Mouse (Mus musculus): ENCODE results near the gene Rap1gap2. TPM values are rescaled to one million over a fixed set of nuclear protein-coding genes. Genes with fewer than 3 reads are reported as not detected.

The Rap1gap2 gene
- polyA plus RNA-seq, 1 experiment from 2014 or later = 4.3 TPM

DNA sequence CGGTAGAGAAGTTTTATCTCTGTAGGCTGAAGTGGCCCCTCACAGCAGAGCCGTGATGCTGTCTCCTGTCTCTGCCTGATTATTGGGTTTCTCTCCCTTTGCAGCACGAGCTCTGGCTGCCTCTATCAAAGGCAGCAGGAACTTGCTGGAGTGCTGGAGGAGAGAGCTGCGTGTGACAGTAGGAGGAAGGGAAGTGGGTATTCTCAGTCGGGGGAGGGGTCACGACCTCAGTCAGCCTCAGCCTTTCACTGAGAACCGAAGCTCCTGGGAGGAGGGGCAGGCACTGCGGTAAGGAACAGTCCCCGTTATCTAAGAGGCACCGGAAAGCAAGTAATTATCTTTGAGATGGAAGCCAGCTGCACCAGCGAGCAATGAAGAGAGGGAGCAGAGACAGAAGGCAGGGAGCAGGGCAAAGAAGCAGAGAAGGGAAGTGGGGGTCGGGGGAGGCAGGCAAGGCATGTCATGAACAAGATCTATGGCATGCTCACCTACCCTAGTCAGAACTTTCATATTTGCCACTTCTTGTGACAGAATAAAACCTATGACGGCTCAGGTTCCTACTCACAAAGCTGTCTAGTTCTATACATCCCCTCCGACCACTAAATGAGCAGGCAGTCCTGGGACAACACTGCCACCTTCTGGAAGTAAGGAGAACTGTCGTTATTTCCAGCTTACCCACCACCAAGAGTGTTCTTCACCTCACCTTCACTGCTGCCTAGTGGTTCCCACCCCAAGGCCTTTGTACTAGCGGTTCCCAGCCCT lies 63.6 kb downstream of the Rap1gap2 start:
- under 1% methylated on average over 16 of the region's 16 CpGs for WGBS
- H3K4me1 ChIP-seq (ENCODE audit: control insufficient read depth in 2 of 2, insufficient read depth in 2 of 2, low read length in 2 of 2) = peaks cover 9 to 18% of the 10 kb centered on the region in 2 experiments; a peak in 3 of 4 replicates
- ATAC-seq (ENCODE audit: insufficient number of reproducible peaks, insufficient read depth, low FRiP score, low read depth) = peak; percentile 63
- H3K4me3 ChIP-seq (ENCODE audit: control insufficient read depth in 1 of 2, insufficient read depth in 1 of 2, low read depth in 1 of 2, low read length in 2 of 2) = peak overlapping the region; percentile 22 to 33
- no peaks in the 10 kb centered on the region for H3K9me3 ChIP-seq (ENCODE audit: control insufficient read depth, low read length)
- H3K4me2 ChIP-seq (ENCODE audit: low read length) = peak overlapping the region; percentile 69
- H3K27me3 ChIP-seq (ENCODE audit: control insufficient read depth, insufficient read depth, low read length) = no peaks in the 10 kb centered on the region
- no peaks in the 10 kb centered on the region for H3K36me3 ChIP-seq (ENCODE audit: control insufficient read depth, insufficient read depth, low read length)
- H3K27ac ChIP-seq (replicated peaks in 1 of 2; ENCODE audit: control insufficient read depth in 1 of 2, insufficient read depth in 1 of 2, low read depth in 2 of 2, low read length in 2 of 2) = peak overlapping the region; percentile 6 to 42; a peak in 2 of 4 replicates
- peak overlapping the region; percentile 51 for H3K9ac ChIP-seq (ENCODE audit: low read length)

DNA sequence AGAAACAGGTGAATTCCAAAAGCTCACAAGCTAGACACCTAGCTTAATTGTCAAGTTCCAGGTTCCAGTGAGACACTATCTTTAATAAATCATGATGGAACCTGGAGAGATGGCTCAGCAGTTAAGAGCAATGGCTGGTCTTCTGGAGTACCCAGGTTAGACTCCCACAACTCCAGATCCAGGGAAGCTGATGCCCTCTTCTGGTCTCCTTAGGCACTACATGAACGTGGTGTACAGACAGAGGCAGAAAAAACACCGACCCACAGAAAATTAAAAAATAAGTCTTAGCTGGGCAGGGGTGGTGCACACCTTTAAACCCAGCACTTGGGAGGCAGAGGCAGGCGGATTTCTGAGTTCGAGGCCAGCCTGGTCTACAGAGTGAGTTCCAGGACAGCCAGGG lies 64.5 kb downstream of the Rap1gap2 start:
- Histone ChIP-seq H3K36me3 (ENCODE audit: control insufficient read depth, insufficient read depth, low read length) (no peaks in the 10 kb centered on the region), H3K4me3 (ENCODE audit: control insufficient read depth in 1 of 2, insufficient read depth in 1 of 2, low read depth in 1 of 2, low read length in 2 of 2) (no peak overlapping the region), H3K4me1 (ENCODE audit: control insufficient read depth in 2 of 2, insufficient read depth in 2 of 2, low read length in 2 of 2) (peaks cover 9 to 18% of the 10 kb centered on the region in 2 experiments; a peak in 3 of 4 replicates), H3K4me2 (ENCODE audit: low read length) (no peak overlapping the region), H3K27me3 (ENCODE audit: control insufficient read depth, insufficient read depth, low read length) (no peaks in the 10 kb centered on the region), H3K27ac (replicated peaks in 1 of 2; ENCODE audit: control insufficient read depth in 1 of 2, insufficient read depth in 1 of 2, low read depth in 2 of 2, low read length in 2 of 2) (no peak overlapping the region), H3K9ac (ENCODE audit: low read length) (no peak overlapping the region), H3K9me3 (ENCODE audit: control insufficient read depth, low read length) (no peaks in the 10 kb centered on the region)
- whole genome bisulfite sequencing = 46% methylated on average over 4 of the region's 4 CpGs
- no peak for ATAC-seq (ENCODE audit: insufficient number of reproducible peaks, insufficient read depth, low FRiP score, low read depth)

GRCm38 (mm10) chr11:74545560-74545959 lies 65.2 kb downstream of the Rap1gap2 start:
- H3K4me2 ChIP-seq (ENCODE audit: low read length) = no peak overlapping the region
- no peak overlapping the region for H3K9ac ChIP-seq (ENCODE audit: low read length)
- peaks cover 9 to 15% of the 10 kb centered on the region in 2 experiments; a peak in 3 of 4 replicates for H3K4me1 ChIP-seq (ENCODE audit: control insufficient read depth in 2 of 2, insufficient read depth in 2 of 2, low read length in 2 of 2)
- no peaks in the 10 kb centered on the region for H3K9me3 ChIP-seq (ENCODE audit: control insufficient read depth, low read length)
- no peaks in the 10 kb centered on the region for H3K36me3 ChIP-seq (ENCODE audit: control insufficient read depth, insufficient read depth, low read length)
- H3K27ac ChIP-seq (replicated peaks in 1 of 2; ENCODE audit: control insufficient read depth in 1 of 2, insufficient read depth in 1 of 2, low read depth in 2 of 2, low read length in 2 of 2) = no peak overlapping the region
- ATAC-seq (ENCODE audit: insufficient number of reproducible peaks, insufficient read depth, low FRiP score, low read depth) = no peak
- no peaks in the 10 kb centered on the region for H3K27me3 ChIP-seq (ENCODE audit: control insufficient read depth, insufficient read depth, low read length)
- H3K4me3 ChIP-seq (ENCODE audit: control insufficient read depth in 1 of 2, insufficient read depth in 1 of 2, low read depth in 1 of 2, low read length in 2 of 2) = no peak overlapping the region
- WGBS = 82% methylated on average over 2 of the region's 2 CpGs

DNA sequence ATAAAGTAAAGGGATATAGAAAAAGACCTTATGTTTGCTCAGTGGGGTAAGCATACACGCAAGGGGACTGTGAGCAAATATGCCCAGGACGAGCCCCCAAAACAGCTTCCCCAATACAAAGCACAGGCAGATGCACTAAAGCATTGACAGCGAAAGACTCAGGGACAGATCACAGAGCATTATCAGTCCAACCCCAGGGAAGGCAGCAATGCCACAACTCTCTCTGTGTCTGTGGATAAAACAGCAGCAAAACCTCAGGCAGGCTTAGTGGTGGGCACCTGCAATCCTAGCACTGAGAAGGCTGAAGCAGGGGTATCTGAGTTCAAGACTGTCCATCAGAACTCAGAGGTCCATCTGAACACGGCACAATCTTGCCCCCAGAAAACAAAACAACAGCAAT lies 73.4 kb downstream of the Rap1gap2 start:
- Histone ChIP-seq H3K27ac (replicated peaks in 1 of 2; ENCODE audit: control insufficient read depth in 1 of 2, insufficient read depth in 1 of 2, low read depth in 2 of 2, low read length in 2 of 2) (no peak overlapping the region), H3K4me1 (ENCODE audit: control insufficient read depth in 2 of 2, insufficient read depth in 2 of 2, low read length in 2 of 2) (peaks cover 7 to 8% of the 10 kb centered on the region in 2 experiments), H3K9me3 (ENCODE audit: control insufficient read depth, low read length) (no peaks in the 10 kb centered on the region), H3K4me3 (ENCODE audit: control insufficient read depth in 1 of 2, insufficient read depth in 1 of 2, low read depth in 1 of 2, low read length in 2 of 2) (no peak overlapping the region), H3K36me3 (ENCODE audit: control insufficient read depth, insufficient read depth, low read length) (no peaks in the 10 kb centered on the region), H3K4me2 (ENCODE audit: low read length) (no peak overlapping the region), H3K27me3 (ENCODE audit: control insufficient read depth, insufficient read depth, low read length) (no peaks in the 10 kb centered on the region), H3K9ac (ENCODE audit: low read length) (no peak overlapping the region)
- WGBS = 88% methylated on average over 4 of the region's 4 CpGs
- no peak for ATAC-seq (ENCODE audit: insufficient number of reproducible peaks, insufficient read depth, low FRiP score, low read depth)

GRCm38 (mm10) chr11:74536140-74536842 lies 74.4 kb downstream of the Rap1gap2 start:
- H3K9ac ChIP-seq (ENCODE audit: low read length) = no peak overlapping the region
- no peak for ATAC-seq (ENCODE audit: insufficient number of reproducible peaks, insufficient read depth, low FRiP score, low read depth)
- no peak overlapping the region for H3K4me3 ChIP-seq (ENCODE audit: control insufficient read depth in 1 of 2, insufficient read depth in 1 of 2, low read depth in 1 of 2, low read length in 2 of 2)
- no peaks in the 10 kb centered on the region for H3K27me3 ChIP-seq (ENCODE audit: control insufficient read depth, insufficient read depth, low read length)
- no peaks in the 10 kb centered on the region for H3K9me3 ChIP-seq (ENCODE audit: control insufficient read depth, low read length)
- peaks cover 7 to 8% of the 10 kb centered on the region in 2 experiments for H3K4me1 ChIP-seq (ENCODE audit: control insufficient read depth in 2 of 2, insufficient read depth in 2 of 2, low read length in 2 of 2)
- WGBS = 38% methylated on average over 14 of the region's 14 CpGs
- H3K27ac ChIP-seq (replicated peaks in 1 of 2; ENCODE audit: control insufficient read depth in 1 of 2, insufficient read depth in 1 of 2, low read depth in 2 of 2, low read length in 2 of 2) = peak overlapping the region in 1 of 2 experiments; percentile 24; a peak in 1 of 4 replicates
- no peaks in the 10 kb centered on the region for H3K36me3 ChIP-seq (ENCODE audit: control insufficient read depth, insufficient read depth, low read length)
- peak overlapping the region; percentile 47 for H3K4me2 ChIP-seq (ENCODE audit: low read length)

DNA sequence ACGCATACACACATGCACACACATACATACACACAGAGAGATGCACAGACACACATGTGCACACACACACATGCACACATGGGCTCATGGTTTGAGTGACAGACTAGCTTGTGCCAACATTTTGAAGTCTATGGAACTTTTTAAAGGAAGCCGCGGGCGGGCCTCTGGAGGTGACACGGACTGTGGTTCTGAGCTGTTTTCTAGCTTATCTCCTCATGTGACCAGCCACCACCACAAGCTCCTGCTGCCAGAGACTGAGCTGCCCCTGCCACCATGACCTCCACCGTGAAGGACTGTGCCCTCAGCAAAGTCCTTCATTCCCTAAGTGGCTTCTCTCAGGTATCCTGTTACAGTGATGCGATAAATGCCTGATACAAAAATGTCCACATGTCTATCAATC lies 76.3 kb downstream of the Rap1gap2 start:
- Histone ChIP-seq H3K9ac (ENCODE audit: low read length) (no peak overlapping the region), H3K4me3 (ENCODE audit: control insufficient read depth in 1 of 2, insufficient read depth in 1 of 2, low read depth in 1 of 2, low read length in 2 of 2) (no peak overlapping the region), H3K27me3 (ENCODE audit: control insufficient read depth, insufficient read depth, low read length) (no peaks in the 10 kb centered on the region), H3K4me2 (ENCODE audit: low read length) (no peak overlapping the region), H3K4me1 (ENCODE audit: control insufficient read depth in 2 of 2, insufficient read depth in 2 of 2, low read length in 2 of 2) (peaks cover 7 to 8% of the 10 kb centered on the region in 2 experiments), H3K27ac (replicated peaks in 1 of 2; ENCODE audit: control insufficient read depth in 1 of 2, insufficient read depth in 1 of 2, low read depth in 2 of 2, low read length in 2 of 2) (no peak overlapping the region), H3K9me3 (ENCODE audit: control insufficient read depth, low read length) (no peaks in the 10 kb centered on the region), H3K36me3 (ENCODE audit: control insufficient read depth, insufficient read depth, low read length) (no peaks in the 10 kb centered on the region)
- WGBS = 42% methylated on average over 7 of the region's 7 CpGs
- ATAC-seq (ENCODE audit: insufficient number of reproducible peaks, insufficient read depth, low FRiP score, low read depth) = no peak

GRCm38 (mm10) chr11:74533050-74533449 lies 77.7 kb downstream of the Rap1gap2 start:
- no peak for ATAC-seq (ENCODE audit: insufficient number of reproducible peaks, insufficient read depth, low FRiP score, low read depth)
- 86% methylated on average over 2 of the region's 2 CpGs for WGBS
- H3K27me3 ChIP-seq (ENCODE audit: control insufficient read depth, insufficient read depth, low read length) = no peaks in the 10 kb centered on the region
- H3K9ac ChIP-seq (ENCODE audit: low read length) = no peak overlapping the region
- H3K4me3 ChIP-seq (ENCODE audit: control insufficient read depth in 1 of 2, insufficient read depth in 1 of 2, low read depth in 1 of 2, low read length in 2 of 2) = no peak overlapping the region
- peaks cover 7 to 8% of the 10 kb centered on the region in 2 experiments for H3K4me1 ChIP-seq (ENCODE audit: control insufficient read depth in 2 of 2, insufficient read depth in 2 of 2, low read length in 2 of 2)
- no peak overlapping the region for H3K4me2 ChIP-seq (ENCODE audit: low read length)
- no peaks in the 10 kb centered on the region for H3K9me3 ChIP-seq (ENCODE audit: control insufficient read depth, low read length)
- no peaks in the 10 kb centered on the region for H3K36me3 ChIP-seq (ENCODE audit: control insufficient read depth, insufficient read depth, low read length)
- H3K27ac ChIP-seq (replicated peaks in 1 of 2; ENCODE audit: control insufficient read depth in 1 of 2, insufficient read depth in 1 of 2, low read depth in 2 of 2, low read length in 2 of 2) = no peak overlapping the region

Measured in heart, embryonic 14.5 days (tissue).